Mouse (Mus musculus): Measurements from ENCODE around the gene Map2k1.
A peak's percentile ranks its signal among the peaks of the same experiment; 100 is the strongest.
"Not testable (repeated sequence)": the region's sequence is repeated elsewhere in the genome, so short reads cannot be mapped to it uniquely, and the experiment has no call there.

The Map2k1 gene

GRCm38 (mm10) chr9:64207509-64208084 lies 45.8 kb downstream of the Map2k1 start:
- DNase-seq (ENCODE audit: low read depth, low spot score) = no peak

- no peak for DNase-seq (ENCODE audit: low read depth, low spot score)
Measured at GRCm38 (mm10) chr9:64202866-64203265, 50.6 kb downstream of the Map2k1 start.

- DNase-seq (ENCODE audit: low read depth, low spot score) = no peak
Measured at GRCm38 (mm10) chr9:64202331-64202730, 51.1 kb downstream of the Map2k1 start.

GRCm38 (mm10) chr9:64199897-64200296 lies 53.5 kb downstream of the Map2k1 start:
- no peak for DNase-seq (ENCODE audit: low read depth, low spot score)

- DNase-seq (ENCODE audit: low read depth, low spot score) = not testable (repeated sequence)
Measured at GRCm38 (mm10) chr9:64198763-64199418, 54.5 kb downstream of the Map2k1 start.

GRCm38 (mm10) chr9:64198068-64198762 lies 55.2 kb downstream of the Map2k1 start:
- DNase-seq (ENCODE audit: low read depth, low spot score) = no peak

- no peak for DNase-seq (ENCODE audit: low read depth, low spot score)
Measured at GRCm38 (mm10) chr9:64197524-64197923, 55.9 kb downstream of the Map2k1 start.

- DNase-seq (ENCODE audit: low read depth, low spot score) = no peak
Measured at GRCm38 (mm10) chr9:64195554-64195953, 57.9 kb downstream of the Map2k1 start.

- no peak for DNase-seq (ENCODE audit: low read depth, low spot score)
Measured at GRCm38 (mm10) chr9:64193879-64194278, 59.6 kb downstream of the Map2k1 start.

- DNase-seq (ENCODE audit: low read depth, low spot score) = no peak
Measured at GRCm38 (mm10) chr9:64184166-64184840, 69.1 kb downstream of the Map2k1 start.

GRCm38 (mm10) chr9:64183295-64183694 lies 70.1 kb downstream of the Map2k1 start:
- not testable (repeated sequence) for DNase-seq (ENCODE audit: low read depth, low spot score)

GRCm38 (mm10) chr9:64178974-64179646 lies 74.3 kb downstream of the Map2k1 start, which contains the start of gene Snapc5:
Snapc5 (plus strand) TSS chr9:64179274.
- DNase-seq (ENCODE audit: low read depth, low spot score) = peak; percentile 93

- no peak for DNase-seq (ENCODE audit: low read depth, low spot score)
Measured at GRCm38 (mm10) chr9:64178610-64178973, 74.8 kb downstream of the Map2k1 start.

- DNase-seq (ENCODE audit: low read depth, low spot score) = no peak
Measured at GRCm38 (mm10) chr9:64175378-64175777, 78.1 kb downstream of the Map2k1 start.

GRCm38 (mm10) chr9:64174766-64175165 lies 78.7 kb downstream of the Map2k1 start:
- DNase-seq (ENCODE audit: low read depth, low spot score) = no peak

- DNase-seq (ENCODE audit: low read depth, low spot score) = no peak
Measured at GRCm38 (mm10) chr9:64174341-64174740, 79.1 kb downstream of the Map2k1 start.

GRCm38 (mm10) chr9:64173666-64174220 lies 79.7 kb downstream of the Map2k1 start:
- DNase-seq (ENCODE audit: low read depth, low spot score) = no peak

GRCm38 (mm10) chr9:64172816-64173665 lies 80.4 kb downstream of the Map2k1 start, which contains the start of the genes Zwilch and Rpl4:
Zwilch (minus strand) TSS chr9:64173104.
Rpl4 (plus strand) TSS chr9:64173375.
- DNase-seq (ENCODE audit: low read depth, low spot score) = peak; percentile 76

- DNase-seq (ENCODE audit: low read depth, low spot score) = no peak
Measured at GRCm38 (mm10) chr9:64172145-64172815, 81.2 kb downstream of the Map2k1 start.

GRCm38 (mm10) chr9:64169967-64170366 lies 83.5 kb downstream of the Map2k1 start:
- DNase-seq (ENCODE audit: low read depth, low spot score) = not testable (repeated sequence)

All from WW6 (cell line).